Mouse (Mus musculus): ENCODE results near the gene Islr. TPM values are rescaled to one million over a fixed set of nuclear protein-coding genes. Genes with fewer than 3 reads are reported as not detected.

Islr gene
- polyA plus RNA-seq, 1 experiment from 2014 or later, result 13.5 TPM

DNA sequence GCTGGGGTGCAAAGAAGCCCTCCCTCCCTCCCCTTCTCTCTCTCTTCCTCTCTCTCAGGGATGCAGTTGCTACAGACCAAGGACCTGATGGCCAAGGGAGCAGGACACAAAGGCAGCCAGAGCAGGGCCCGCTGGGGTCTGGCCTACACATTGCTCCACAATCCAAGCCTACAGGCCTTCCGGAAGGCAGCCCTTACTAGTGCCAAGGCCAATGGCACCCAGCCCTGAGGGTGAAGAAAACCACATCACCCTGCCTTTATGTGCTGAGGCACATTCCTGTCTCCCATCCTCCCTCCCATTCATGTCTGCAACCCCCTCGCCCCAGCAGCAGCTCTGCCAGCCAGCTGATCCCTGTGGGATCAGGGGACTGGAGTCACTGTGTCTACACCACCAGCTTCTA is 51.0 kb downstream of the Islr start:
- no peaks in the 10 kb centered on the region for H3K36me3 ChIP-seq (ENCODE audit: control insufficient read depth, insufficient read depth, low read length)
- WGBS, result 57% methylated on average over 3 of the region's 3 CpGs
- no peak for DNase-seq (ENCODE audit: low spot score)
- ATAC-seq, result no peak
- H3K4me2 ChIP-seq (ENCODE audit: low read length), result no peak overlapping the region
- H3K9me3 ChIP-seq (replicated peaks; ENCODE audit: control insufficient read depth, low read length), result no peaks in the 10 kb centered on the region
- H3K4me1 ChIP-seq (ENCODE audit: control insufficient read depth, insufficient read depth, low read length), result peaks cover 8% of the 10 kb centered on the region
- no peaks in the 10 kb centered on the region for H3K27me3 ChIP-seq (replicated peaks; ENCODE audit: control insufficient read depth, insufficient read depth, low read length)
- H3K27ac ChIP-seq (ENCODE audit: low read depth, low read length), result no peak overlapping the region
- no peak overlapping the region for H3K9ac ChIP-seq (ENCODE audit: low read length)
- H3K4me3 ChIP-seq (ENCODE audit: low read depth, low read length), result no peak overlapping the region

DNA sequence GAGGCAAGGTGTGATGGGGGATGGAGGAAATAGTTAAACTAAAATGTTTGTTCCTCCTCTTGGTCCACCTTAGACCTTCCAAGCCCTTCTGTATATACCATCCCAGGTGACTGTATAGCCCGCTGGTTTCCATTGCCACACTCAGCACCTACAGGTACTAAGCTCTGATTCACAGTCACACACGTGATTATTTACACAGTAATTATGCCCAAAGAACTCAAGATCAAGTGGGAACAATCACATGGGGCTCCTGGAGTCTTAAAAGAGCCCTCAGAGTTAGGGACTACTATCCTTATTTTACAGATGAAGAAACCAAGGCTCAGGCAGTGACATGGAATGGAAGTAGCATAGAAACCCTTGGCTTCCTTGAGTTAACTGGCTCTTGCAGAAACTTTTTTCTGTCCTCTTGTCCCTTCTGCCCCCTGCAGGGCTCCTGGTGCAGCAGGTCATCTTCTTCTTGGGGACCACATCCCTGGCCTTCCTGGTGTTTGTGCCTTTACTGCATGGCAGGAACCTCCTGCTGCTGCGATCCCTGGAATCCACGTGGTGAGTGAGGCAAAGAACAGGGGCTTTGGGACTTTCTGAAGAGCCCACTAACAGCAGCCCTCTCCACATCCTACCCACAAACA is 53.3 kb downstream of the Islr start:
- H3K4me2 ChIP-seq (ENCODE audit: low read length), result no peak overlapping the region
- H3K36me3 ChIP-seq (ENCODE audit: control insufficient read depth, insufficient read depth, low read length), result no peaks in the 10 kb centered on the region
- no peaks in the 10 kb centered on the region for H3K9me3 ChIP-seq (replicated peaks; ENCODE audit: control insufficient read depth, low read length)
- DNase-seq (ENCODE audit: low spot score) (no peak), ATAC-seq (no peak)
- H3K9ac ChIP-seq (ENCODE audit: low read length), result no peak overlapping the region
- no peak overlapping the region for H3K27ac ChIP-seq (ENCODE audit: low read depth, low read length)
- no peak overlapping the region for H3K4me3 ChIP-seq (ENCODE audit: low read depth, low read length)
- no peaks in the 10 kb centered on the region for H3K27me3 ChIP-seq (replicated peaks; ENCODE audit: control insufficient read depth, insufficient read depth, low read length)
- 72% methylated on average over 4 of the region's 4 CpGs for WGBS
- peaks cover 10% of the 10 kb centered on the region for H3K4me1 ChIP-seq (ENCODE audit: control insufficient read depth, insufficient read depth, low read length)

GRCm38 (mm10) chr9:58148806-58149205 is 55.3 kb downstream of the Islr start:
- Histone ChIP-seq H3K4me3 (ENCODE audit: low read depth, low read length) (no peak overlapping the region), H3K27me3 (replicated peaks; ENCODE audit: control insufficient read depth, insufficient read depth, low read length) (no peaks in the 10 kb centered on the region), H3K9ac (ENCODE audit: low read length) (no peak overlapping the region), H3K27ac (ENCODE audit: low read depth, low read length) (no peak overlapping the region), H3K9me3 (replicated peaks; ENCODE audit: control insufficient read depth, low read length) (no peaks in the 10 kb centered on the region), H3K4me1 (ENCODE audit: control insufficient read depth, insufficient read depth, low read length) (0 out of 2 replicates have a peak, but pooled peaks cover 3% of the 10 kb centered on the region), H3K36me3 (ENCODE audit: control insufficient read depth, insufficient read depth, low read length) (no peaks in the 10 kb centered on the region), H3K4me2 (ENCODE audit: low read length) (no peak overlapping the region)
- DNase-seq (ENCODE audit: low spot score), result no peak
- no peak for ATAC-seq
- 69% methylated on average over 2 of the region's 2 CpGs for WGBS

DNA sequence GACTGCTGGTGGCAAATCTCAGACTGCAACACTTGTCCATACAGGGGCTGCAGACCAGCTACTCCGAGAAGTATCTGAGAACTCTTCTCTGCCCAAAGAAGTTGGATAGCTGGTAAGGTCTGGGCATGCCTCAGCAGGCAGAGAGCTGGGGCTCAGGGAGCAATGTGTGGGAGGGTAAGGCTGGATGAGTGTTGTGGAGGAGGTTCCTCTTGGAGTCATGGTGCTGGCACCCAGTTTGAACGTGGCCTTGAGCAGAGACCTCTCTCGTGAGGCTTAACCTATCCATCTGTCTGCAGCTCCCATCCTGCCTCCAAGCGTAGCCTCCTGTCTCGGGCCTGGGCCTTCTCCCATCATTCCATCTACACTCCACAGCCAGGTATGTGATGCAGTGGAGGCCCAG is 58.7 kb downstream of the Islr start:
- no peaks in the 10 kb centered on the region for H3K36me3 ChIP-seq (ENCODE audit: control insufficient read depth, insufficient read depth, low read length)
- no peak overlapping the region for H3K4me3 ChIP-seq (ENCODE audit: low read depth, low read length)
- peaks cover 6% of the 10 kb centered on the region for H3K4me1 ChIP-seq (ENCODE audit: control insufficient read depth, insufficient read depth, low read length)
- 94% methylated on average over 5 of the region's 5 CpGs for whole genome bisulfite sequencing
- H3K27me3 ChIP-seq (replicated peaks; ENCODE audit: control insufficient read depth, insufficient read depth, low read length), result no peaks in the 10 kb centered on the region
- no peak overlapping the region for H3K27ac ChIP-seq (ENCODE audit: low read depth, low read length)
- no peak overlapping the region for H3K9ac ChIP-seq (ENCODE audit: low read length)
- no peak overlapping the region for H3K4me2 ChIP-seq (ENCODE audit: low read length)
- ATAC-seq (no peak), DNase-seq (ENCODE audit: low spot score) (no peak)
- no peaks in the 10 kb centered on the region for H3K9me3 ChIP-seq (replicated peaks; ENCODE audit: control insufficient read depth, low read length)

GRCm38 (mm10) chr9:58144664-58145063 is 59.4 kb downstream of the Islr start:
- Histone ChIP-seq H3K27me3 (replicated peaks; ENCODE audit: control insufficient read depth, insufficient read depth, low read length) (no peaks in the 10 kb centered on the region), H3K27ac (ENCODE audit: low read depth, low read length) (no peak overlapping the region), H3K9me3 (replicated peaks; ENCODE audit: control insufficient read depth, low read length) (no peaks in the 10 kb centered on the region), H3K36me3 (ENCODE audit: control insufficient read depth, insufficient read depth, low read length) (no peaks in the 10 kb centered on the region), H3K9ac (ENCODE audit: low read length) (no peak overlapping the region), H3K4me2 (ENCODE audit: low read length) (no peak overlapping the region), H3K4me3 (ENCODE audit: low read depth, low read length) (no peak overlapping the region), H3K4me1 (ENCODE audit: control insufficient read depth, insufficient read depth, low read length) (peaks cover 11% of the 10 kb centered on the region)
- ATAC-seq (no peak), DNase-seq (ENCODE audit: low spot score) (no peak)
- 22% methylated on average over 1 of the region's 1 CpGs for WGBS

GRCm38 (mm10) chr9:58143419-58143818 is 60.7 kb downstream of the Islr start:
- no peak for DNase-seq (ENCODE audit: low spot score)

DNA sequence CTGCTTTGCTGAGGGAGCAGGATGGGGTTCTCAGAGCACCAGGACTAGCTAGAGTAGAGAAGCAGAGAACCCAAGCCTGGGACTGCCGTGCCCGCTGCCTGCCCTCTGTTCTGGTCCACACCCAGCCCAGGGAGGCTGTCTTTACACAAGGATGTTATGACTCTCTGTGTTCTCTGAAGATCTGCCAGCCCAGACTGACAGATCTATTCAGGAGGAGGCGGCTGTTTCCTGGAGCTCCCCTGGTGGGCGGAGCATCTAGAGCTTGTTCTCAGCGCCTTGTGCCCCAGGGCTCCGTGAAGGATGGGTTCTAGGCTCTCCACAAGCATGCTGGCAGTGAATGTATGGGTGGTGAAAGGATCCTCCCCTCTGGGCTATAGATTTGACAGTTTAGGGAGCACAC is 64.2 kb downstream of the Islr start:
- ATAC-seq (0 out of 2 replicates have a peak, but pooled peaks have one; percentile 37), DNase-seq (ENCODE audit: low spot score) (peak; percentile 57)
- H3K9ac ChIP-seq (ENCODE audit: low read length), result no peak overlapping the region
- no peak overlapping the region for H3K27ac ChIP-seq (ENCODE audit: low read depth, low read length)
- H3K27me3 ChIP-seq (replicated peaks; ENCODE audit: control insufficient read depth, insufficient read depth, low read length), result no peaks in the 10 kb centered on the region
- H3K4me1 ChIP-seq (ENCODE audit: control insufficient read depth, insufficient read depth, low read length), result peaks cover 12% of the 10 kb centered on the region
- WGBS, result 38% methylated on average over 6 of the region's 6 CpGs
- H3K36me3 ChIP-seq (ENCODE audit: control insufficient read depth, insufficient read depth, low read length), result no peaks in the 10 kb centered on the region
- no peak overlapping the region for H3K4me2 ChIP-seq (ENCODE audit: low read length)
- no peaks in the 10 kb centered on the region for H3K9me3 ChIP-seq (replicated peaks; ENCODE audit: control insufficient read depth, low read length)
- H3K4me3 ChIP-seq (ENCODE audit: low read depth, low read length), result no peak overlapping the region

More at GRCm38 (mm10) chr9:58143419-58143818, 60.7 kb downstream of the Islr start:
- Histone ChIP-seq H3K9me3 (replicated peaks; ENCODE audit: control insufficient read depth, low read length) (no peaks in the 10 kb centered on the region), H3K4me1 (ENCODE audit: control insufficient read depth, insufficient read depth, low read length) (peaks cover 11% of the 10 kb centered on the region), H3K4me2 (ENCODE audit: low read length) (no peak overlapping the region), H3K36me3 (ENCODE audit: control insufficient read depth, insufficient read depth, low read length) (no peaks in the 10 kb centered on the region), H3K9ac (ENCODE audit: low read length) (no peak overlapping the region), H3K27ac (ENCODE audit: low read depth, low read length) (no peak overlapping the region), H3K27me3 (replicated peaks; ENCODE audit: control insufficient read depth, insufficient read depth, low read length) (no peaks in the 10 kb centered on the region), H3K4me3 (ENCODE audit: low read depth, low read length) (no peak overlapping the region)
- ATAC-seq, result no peak
- 50% methylated on average over 7 of the region's 7 CpGs for WGBS

DNA sequence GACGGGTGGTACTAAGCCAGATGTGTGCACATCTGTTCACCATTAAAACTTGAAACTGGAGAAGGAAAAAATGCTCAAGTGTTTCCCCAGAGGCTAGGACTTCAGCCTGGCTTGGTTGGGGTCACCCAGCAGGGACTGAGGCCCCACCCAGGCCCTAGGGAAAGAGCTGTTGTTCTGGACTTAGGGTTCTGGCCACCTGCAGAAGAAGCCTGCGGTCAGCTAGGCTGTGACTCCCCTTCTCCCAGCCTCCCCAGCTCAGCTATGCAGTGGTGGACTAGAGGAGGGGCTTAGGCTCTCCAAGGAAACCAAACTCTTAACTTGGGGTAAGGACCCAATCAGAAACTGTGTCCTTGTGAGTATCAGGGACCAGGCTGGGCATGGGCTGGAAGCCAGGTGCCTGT is 68.2 kb downstream of the Islr start:
- 39% methylated on average over 2 of the region's 2 CpGs for WGBS
- Histone ChIP-seq H3K36me3 (ENCODE audit: control insufficient read depth, insufficient read depth, low read length) (no peaks in the 10 kb centered on the region), H3K4me2 (ENCODE audit: low read length) (no peak overlapping the region), H3K9ac (ENCODE audit: low read length) (no peak overlapping the region), H3K4me1 (ENCODE audit: control insufficient read depth, insufficient read depth, low read length) (peaks cover 16% of the 10 kb centered on the region), H3K9me3 (replicated peaks; ENCODE audit: control insufficient read depth, low read length) (no peaks in the 10 kb centered on the region), H3K27me3 (replicated peaks; ENCODE audit: control insufficient read depth, insufficient read depth, low read length) (no peaks in the 10 kb centered on the region), H3K27ac (ENCODE audit: low read depth, low read length) (no peak overlapping the region), H3K4me3 (ENCODE audit: low read depth, low read length) (no peak overlapping the region)
- no peak for DNase-seq (ENCODE audit: low spot score)
- no peak for ATAC-seq

- Histone ChIP-seq H3K4me1 (ENCODE audit: control insufficient read depth, insufficient read depth, low read length) (peaks cover 13% of the 10 kb centered on the region), H3K27ac (ENCODE audit: low read depth, low read length) (peak overlapping the region; percentile 33; the same call in 1 of the 2 replicates)
- no peak for DNase-seq (ENCODE audit: low spot score)
Observed at GRCm38 (mm10) chr9:58134906-58135305, 69.2 kb downstream of the Islr start.

More at GRCm38 (mm10) chr9:58134906-58135305, 69.2 kb downstream of the Islr start:
- Histone ChIP-seq H3K4me3 (ENCODE audit: low read depth, low read length) (no peak overlapping the region), H3K27me3 (replicated peaks; ENCODE audit: control insufficient read depth, insufficient read depth, low read length) (no peaks in the 10 kb centered on the region), H3K9ac (ENCODE audit: low read length) (no peak overlapping the region), H3K4me2 (ENCODE audit: low read length) (no peak overlapping the region), H3K9me3 (replicated peaks; ENCODE audit: control insufficient read depth, low read length) (no peaks in the 10 kb centered on the region), H3K36me3 (ENCODE audit: control insufficient read depth, insufficient read depth, low read length) (no peaks in the 10 kb centered on the region)
- 43% methylated on average over 7 of the region's 7 CpGs for WGBS
- ATAC-seq, result no peak
